Mouse (Mus musculus): ENCODE measurements at regions not wholly inside any gene's neighbourhood (a gene's known extent, or its start where the extent isn't known, plus 50 kb on each side); places are given as distances from the start of the nearest gene placed in this dataset.

DNA sequence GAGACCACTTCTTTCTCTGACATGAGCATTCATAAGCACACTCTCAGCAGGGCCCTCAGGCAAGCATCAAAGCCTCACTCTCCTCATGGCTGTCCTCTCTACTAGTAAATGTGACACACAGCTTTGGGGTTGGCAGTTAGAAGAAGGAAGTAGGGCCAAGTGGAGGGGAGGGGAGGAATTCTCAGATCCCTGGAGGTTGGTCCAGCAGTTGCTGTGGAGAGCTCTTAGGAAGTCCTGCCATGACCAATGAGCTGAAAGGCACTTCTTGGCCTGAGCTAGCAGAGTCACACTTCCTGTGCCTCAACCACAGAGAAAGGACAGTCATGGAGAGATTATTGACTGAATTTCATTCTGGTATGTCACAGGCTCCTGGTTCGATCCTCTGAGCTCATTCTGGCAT, 398.8 kb downstream of the Tns1 start:
- Histone ChIP-seq H3K27ac (ENCODE audit: low read depth, low read length) (no peak overlapping the region), H3K36me3 (ENCODE audit: control insufficient read depth, insufficient read depth, low read length) (no peaks in the 10 kb centered on the region), H3K9me3 (ENCODE audit: control insufficient read depth, low read length) (no peaks in the 10 kb centered on the region), H3K27me3 (ENCODE audit: control insufficient read depth, insufficient read depth, low read length) (no peaks in the 10 kb centered on the region), H3K4me1 (ENCODE audit: control insufficient read depth, insufficient read depth, low read length) (no peaks in the 10 kb centered on the region), H3K9ac (replicated peaks; ENCODE audit: low read depth, low read length) (no peak overlapping the region), H3K4me2 (ENCODE audit: low read depth, low read length) (no peak overlapping the region), H3K4me3 (ENCODE audit: low read depth, low read length) (no peak overlapping the region)
- no peak for ATAC-seq (ENCODE audit: low read depth)
- WGBS, result 94% methylated on average over 1 of the region's 1 CpGs

DNA sequence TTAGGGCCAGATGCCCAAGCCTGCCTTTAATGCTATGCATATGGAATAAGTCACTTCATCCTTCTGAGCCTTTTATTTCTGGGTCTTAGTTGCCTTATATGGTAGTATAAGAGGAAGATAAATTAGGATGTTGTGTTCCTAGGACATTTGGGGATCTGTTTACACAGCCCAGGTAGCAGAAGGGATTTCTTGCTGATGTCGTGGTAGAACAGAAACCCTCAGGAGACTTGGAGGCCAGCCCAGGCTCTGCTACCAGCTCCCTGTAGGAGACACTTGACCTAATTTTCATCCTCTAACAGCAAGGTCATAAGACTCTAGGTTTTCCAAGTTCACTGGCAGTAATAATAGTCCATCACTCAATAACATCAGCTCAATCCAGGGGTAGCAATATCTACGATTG, 399.7 kb downstream of the Tns1 start:
- H3K4me1 ChIP-seq (ENCODE audit: control insufficient read depth, insufficient read depth, low read length), result no peaks in the 10 kb centered on the region
- no peak overlapping the region for H3K9ac ChIP-seq (replicated peaks; ENCODE audit: low read depth, low read length)
- 86% methylated on average over 2 of the region's 2 CpGs for WGBS
- no peak for ATAC-seq (ENCODE audit: low read depth)
- no peaks in the 10 kb centered on the region for H3K9me3 ChIP-seq (ENCODE audit: control insufficient read depth, low read length)
- H3K4me2 ChIP-seq (ENCODE audit: low read depth, low read length), result no peak overlapping the region
- no peaks in the 10 kb centered on the region for H3K27me3 ChIP-seq (ENCODE audit: control insufficient read depth, insufficient read depth, low read length)
- no peak overlapping the region for H3K27ac ChIP-seq (ENCODE audit: low read depth, low read length)
- H3K4me3 ChIP-seq (ENCODE audit: low read depth, low read length), result no peak overlapping the region
- no peaks in the 10 kb centered on the region for H3K36me3 ChIP-seq (ENCODE audit: control insufficient read depth, insufficient read depth, low read length)

DNA sequence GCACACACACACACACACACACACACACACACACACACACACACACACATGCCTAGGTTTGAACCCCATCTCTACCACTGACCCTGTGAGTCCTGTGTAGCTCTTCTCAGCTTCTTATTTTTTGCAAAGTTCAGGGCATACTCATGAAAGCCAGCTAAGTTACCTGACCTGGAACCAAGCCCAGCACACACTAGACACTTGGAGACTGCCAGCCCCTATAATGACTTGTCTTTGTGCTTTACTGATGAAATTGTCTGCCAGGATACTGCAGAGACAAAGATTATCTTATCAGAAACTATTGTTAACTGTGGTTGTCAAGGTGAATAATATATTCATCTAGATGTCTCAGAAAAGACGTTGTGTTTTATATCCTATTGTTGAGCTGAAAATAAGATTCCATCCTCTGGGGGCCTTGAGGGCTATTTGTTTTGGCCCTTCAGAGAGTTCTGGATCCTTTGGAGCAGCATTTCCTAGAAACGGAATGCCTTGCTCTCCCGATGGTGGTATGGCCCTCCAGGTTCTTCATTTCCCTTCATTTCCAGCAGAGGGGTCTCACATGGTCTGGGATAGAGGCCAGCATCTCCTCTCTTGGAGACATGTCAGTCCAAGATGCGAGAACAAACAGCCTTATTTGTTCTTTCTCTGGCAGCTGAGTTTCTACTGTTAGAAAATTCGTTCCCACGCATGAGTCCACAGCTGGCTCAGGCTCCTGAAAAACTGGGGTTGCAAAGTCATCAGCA, 402.6 kb downstream of the Tns1 start:
- Histone ChIP-seq H3K9me3 (ENCODE audit: control insufficient read depth, low read length) (no peaks in the 10 kb centered on the region), H3K27ac (ENCODE audit: low read depth, low read length) (no peak overlapping the region), H3K27me3 (ENCODE audit: control insufficient read depth, insufficient read depth, low read length) (no peaks in the 10 kb centered on the region), H3K4me3 (ENCODE audit: low read depth, low read length) (no peak overlapping the region), H3K9ac (replicated peaks; ENCODE audit: low read depth, low read length) (no peak overlapping the region), H3K36me3 (ENCODE audit: control insufficient read depth, insufficient read depth, low read length) (no peaks in the 10 kb centered on the region), H3K4me1 (ENCODE audit: control insufficient read depth, insufficient read depth, low read length) (no peaks in the 10 kb centered on the region), H3K4me2 (ENCODE audit: low read depth, low read length) (no peak overlapping the region)
- no peak for ATAC-seq (ENCODE audit: low read depth)
- 78% methylated on average over 6 of the region's 6 CpGs for WGBS

DNA sequence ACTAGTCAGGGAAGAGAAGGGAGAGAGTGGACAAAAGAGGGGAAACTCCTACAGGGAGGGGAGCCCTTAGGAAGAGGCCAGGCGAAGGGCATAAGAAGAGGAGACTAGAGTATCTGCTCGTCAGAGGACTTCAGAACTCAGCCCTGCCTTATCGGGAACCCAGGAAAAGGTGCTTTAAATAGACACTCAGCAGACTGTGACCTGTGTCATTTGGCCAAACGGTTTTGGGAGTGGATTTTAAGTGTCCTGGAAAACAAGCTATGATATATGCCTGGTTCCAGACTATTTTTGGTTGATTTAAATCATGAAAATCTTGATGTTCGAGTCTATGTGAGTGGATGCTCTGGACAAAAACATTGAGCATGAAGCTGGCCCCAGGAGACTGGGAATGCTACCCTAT, 405.8 kb downstream of the Tns1 start:
- no peaks in the 10 kb centered on the region for H3K27me3 ChIP-seq (ENCODE audit: control insufficient read depth, insufficient read depth, low read length)
- no peak overlapping the region for H3K9ac ChIP-seq (replicated peaks; ENCODE audit: low read depth, low read length)
- no peak overlapping the region for H3K4me3 ChIP-seq (ENCODE audit: low read depth, low read length)
- no peak overlapping the region for H3K4me2 ChIP-seq (ENCODE audit: low read depth, low read length)
- H3K4me1 ChIP-seq (ENCODE audit: control insufficient read depth, insufficient read depth, low read length), result no peaks in the 10 kb centered on the region
- H3K36me3 ChIP-seq (ENCODE audit: control insufficient read depth, insufficient read depth, low read length), result no peaks in the 10 kb centered on the region
- no peak for ATAC-seq (ENCODE audit: low read depth)
- 81% methylated on average over 5 of the region's 5 CpGs for WGBS
- H3K9me3 ChIP-seq (ENCODE audit: control insufficient read depth, low read length), result no peaks in the 10 kb centered on the region
- no peak overlapping the region for H3K27ac ChIP-seq (ENCODE audit: low read depth, low read length)

DNA sequence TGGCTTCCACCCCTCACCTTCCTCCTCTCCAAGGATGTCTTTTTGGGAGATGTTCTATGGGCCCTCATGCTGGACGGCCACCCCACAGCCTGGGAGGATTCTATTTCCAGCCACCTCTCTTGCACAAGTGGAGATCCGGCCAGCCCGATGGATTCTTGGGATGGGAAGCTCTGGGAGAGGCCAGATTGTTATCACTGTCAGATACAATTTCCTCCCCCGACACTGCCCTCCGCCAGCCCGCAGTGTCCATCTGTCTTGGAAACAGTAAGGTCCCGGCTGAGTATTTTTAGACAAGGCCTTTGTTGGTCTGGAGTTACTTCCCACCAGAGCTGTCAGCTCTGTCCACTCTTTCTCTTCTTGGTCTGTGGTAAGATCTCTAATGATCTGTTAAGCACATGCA, 406.8 kb downstream of the Tns1 start:
- Histone ChIP-seq H3K4me1 (ENCODE audit: control insufficient read depth, insufficient read depth, low read length) (no peaks in the 10 kb centered on the region), H3K9ac (replicated peaks; ENCODE audit: low read depth, low read length) (no peak overlapping the region), H3K27ac (ENCODE audit: low read depth, low read length) (no peak overlapping the region), H3K4me3 (ENCODE audit: low read depth, low read length) (no peak overlapping the region), H3K36me3 (ENCODE audit: control insufficient read depth, insufficient read depth, low read length) (no peaks in the 10 kb centered on the region), H3K27me3 (ENCODE audit: control insufficient read depth, insufficient read depth, low read length) (no peaks in the 10 kb centered on the region), H3K9me3 (ENCODE audit: control insufficient read depth, low read length) (no peaks in the 10 kb centered on the region), H3K4me2 (ENCODE audit: low read depth, low read length) (no peak overlapping the region)
- ATAC-seq (ENCODE audit: low read depth), result no peak
- WGBS, result 85% methylated on average over 7 of the region's 7 CpGs

DNA sequence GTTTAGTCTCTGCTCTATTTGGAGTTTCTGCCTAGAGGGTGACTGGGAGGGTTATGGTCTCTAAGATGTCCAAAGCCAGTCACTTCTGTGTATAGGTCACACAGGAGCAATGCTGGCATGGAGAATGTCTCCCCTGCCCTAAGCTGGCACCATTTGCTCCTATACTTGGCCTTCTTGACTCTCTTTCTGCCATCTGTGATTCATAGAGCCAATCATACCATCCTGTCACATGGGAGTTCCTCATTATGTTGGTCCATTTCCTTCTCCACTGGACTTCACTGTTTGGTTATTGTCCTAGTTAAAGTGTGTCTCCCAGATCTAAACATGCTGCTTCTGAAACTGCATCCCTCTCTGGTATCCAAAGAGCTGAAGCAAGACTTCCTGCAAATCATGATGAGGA, 407.3 kb downstream of the Tns1 start:
- Histone ChIP-seq H3K9ac (replicated peaks; ENCODE audit: low read depth, low read length) (no peak overlapping the region), H3K36me3 (ENCODE audit: control insufficient read depth, insufficient read depth, low read length) (no peaks in the 10 kb centered on the region), H3K4me1 (ENCODE audit: control insufficient read depth, insufficient read depth, low read length) (no peaks in the 10 kb centered on the region), H3K27ac (ENCODE audit: low read depth, low read length) (no peak overlapping the region), H3K4me2 (ENCODE audit: low read depth, low read length) (no peak overlapping the region), H3K4me3 (ENCODE audit: low read depth, low read length) (no peak overlapping the region), H3K27me3 (ENCODE audit: control insufficient read depth, insufficient read depth, low read length) (no peaks in the 10 kb centered on the region), H3K9me3 (ENCODE audit: control insufficient read depth, low read length) (no peaks in the 10 kb centered on the region)
- ATAC-seq (ENCODE audit: low read depth), result no peak

DNA sequence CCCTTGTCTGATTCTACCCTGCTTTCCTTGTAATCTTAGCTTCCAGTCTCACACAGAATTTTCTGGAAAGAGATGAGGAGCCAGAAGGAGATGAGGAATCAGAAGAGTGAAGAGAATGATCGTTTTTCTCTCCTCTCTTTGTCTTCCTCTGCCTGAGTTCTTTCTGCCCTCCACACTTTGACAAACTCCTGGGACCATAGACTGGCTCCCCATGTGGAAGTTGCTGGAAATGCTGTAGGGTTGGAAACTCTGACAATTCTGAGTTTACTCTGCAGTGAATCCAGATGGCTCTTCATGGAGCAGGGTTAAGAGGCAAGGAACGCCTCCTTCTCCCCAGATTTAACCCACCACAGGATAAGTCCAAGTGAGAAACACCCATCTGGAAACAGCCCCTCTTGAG, 408.7 kb downstream of the Tns1 start:
- Histone ChIP-seq H3K27me3 (ENCODE audit: control insufficient read depth, insufficient read depth, low read length) (no peaks in the 10 kb centered on the region), H3K4me1 (ENCODE audit: control insufficient read depth, insufficient read depth, low read length) (no peaks in the 10 kb centered on the region), H3K36me3 (ENCODE audit: control insufficient read depth, insufficient read depth, low read length) (no peaks in the 10 kb centered on the region), H3K9me3 (ENCODE audit: control insufficient read depth, low read length) (no peaks in the 10 kb centered on the region), H3K27ac (ENCODE audit: low read depth, low read length) (no peak overlapping the region), H3K9ac (replicated peaks; ENCODE audit: low read depth, low read length) (no peak overlapping the region), H3K4me2 (ENCODE audit: low read depth, low read length) (no peak overlapping the region), H3K4me3 (ENCODE audit: low read depth, low read length) (no peak overlapping the region)
- ATAC-seq (ENCODE audit: low read depth), result no peak
- WGBS, result 78% methylated on average over 2 of the region's 2 CpGs

DNA sequence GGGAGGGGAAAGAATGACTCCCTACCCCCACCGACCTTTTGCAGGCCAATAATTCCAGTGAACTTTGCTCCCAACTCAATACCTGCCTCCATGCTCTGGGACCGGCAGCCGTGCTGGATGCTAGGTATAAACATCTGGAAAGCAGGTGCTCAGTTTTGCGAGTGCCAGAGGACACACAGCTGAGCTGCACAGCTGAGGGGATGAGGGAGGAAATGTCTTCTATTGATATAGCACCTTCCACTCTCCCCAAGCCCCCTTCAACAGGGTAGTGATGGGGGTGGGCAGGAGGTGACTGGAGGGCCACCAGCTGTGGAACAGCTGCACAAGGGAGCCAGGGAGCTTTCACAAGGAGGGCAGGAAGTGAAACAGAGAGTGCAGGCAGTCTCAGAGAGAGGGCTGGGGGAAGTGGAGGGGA, 421.8 kb downstream of the Tns1 start:
- H3K36me3 ChIP-seq (ENCODE audit: control insufficient read depth, insufficient read depth, low read length), result no peaks in the 10 kb centered on the region
- H3K27me3 ChIP-seq (ENCODE audit: control insufficient read depth, insufficient read depth, low read length), result no peaks in the 10 kb centered on the region
- no peak overlapping the region for H3K9ac ChIP-seq (replicated peaks; ENCODE audit: low read depth, low read length)
- H3K9me3 ChIP-seq (ENCODE audit: control insufficient read depth, low read length), result no peaks in the 10 kb centered on the region
- ATAC-seq (ENCODE audit: low read depth), result no peak
- no peaks in the 10 kb centered on the region for H3K4me1 ChIP-seq (ENCODE audit: control insufficient read depth, insufficient read depth, low read length)
- H3K4me2 ChIP-seq (ENCODE audit: low read depth, low read length), result no peak overlapping the region
- H3K27ac ChIP-seq (ENCODE audit: low read depth, low read length), result no peak overlapping the region
- H3K4me3 ChIP-seq (ENCODE audit: low read depth, low read length), result no peak overlapping the region
- WGBS, result 63% methylated on average over 4 of the region's 4 CpGs

DNA sequence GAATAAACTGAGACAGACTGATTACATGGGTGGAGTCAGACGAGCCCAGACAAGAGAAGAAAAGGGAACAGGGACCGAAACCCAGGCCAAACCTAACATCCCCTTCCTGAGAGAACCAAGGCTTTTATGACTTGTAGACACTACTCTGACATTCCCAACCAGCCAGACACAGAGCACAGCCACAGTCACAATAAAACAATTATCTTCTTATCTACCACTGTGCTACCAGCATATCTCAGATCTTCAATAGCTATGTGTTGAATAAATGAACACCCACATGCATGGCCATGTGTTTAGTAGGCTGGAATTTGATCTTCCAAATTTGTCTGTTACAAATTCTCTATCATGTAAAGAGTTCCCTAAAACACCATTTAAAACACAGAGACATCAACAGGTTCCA, 430.7 kb downstream of the Tns1 start:
- no peak overlapping the region for H3K9ac ChIP-seq (replicated peaks; ENCODE audit: low read depth, low read length)
- WGBS, result 56% methylated on average over 2 of the region's 2 CpGs
- no peak overlapping the region for H3K27ac ChIP-seq (ENCODE audit: low read depth, low read length)
- H3K36me3 ChIP-seq (ENCODE audit: control insufficient read depth, insufficient read depth, low read length), result no peaks in the 10 kb centered on the region
- H3K4me1 ChIP-seq (ENCODE audit: control insufficient read depth, insufficient read depth, low read length), result no peaks in the 10 kb centered on the region
- H3K4me3 ChIP-seq (ENCODE audit: low read depth, low read length), result no peak overlapping the region
- no peak overlapping the region for H3K4me2 ChIP-seq (ENCODE audit: low read depth, low read length)
- ATAC-seq (ENCODE audit: low read depth), result no peak
- no peaks in the 10 kb centered on the region for H3K9me3 ChIP-seq (ENCODE audit: control insufficient read depth, low read length)
- H3K27me3 ChIP-seq (ENCODE audit: control insufficient read depth, insufficient read depth, low read length), result no peaks in the 10 kb centered on the region

All from neural tube, embryonic 14.5 days (tissue).